Mouse (Mus musculus) heart, embryonic 14.5 days (tissue): ENCODE results near the gene Mrpl3. TPM values are rescaled to one million over a fixed set of nuclear protein-coding genes. Genes with fewer than 3 reads are reported as not detected.

Experiments
- polyA plus RNA-seq: library from polyadenylated mRNA; unstranded; fragments of >200 nt; fragmentation: Nextera tagmentation; extraction: Ambion mirVana; gene quantifications from 2 replicates; pipeline ENCODE4 v1.2.1, GENCODE M21; 2014

Mrpl3 gene
- polyA plus RNA-seq, 1 experiment from 2014 or later: 118 TPM

Other genes starting within 250 kb of the Mrpl3 start
- 8.9 and 10.6 TPM in 2 replicates for gene Nudt16, start 78.6 kb downstream of the Mrpl3 start, polyA plus RNA-seq
- not detected in 2 replicates for gene 1700080E11Rik, start 91.9 kb downstream of the Mrpl3 start, polyA plus RNA-seq